Mouse (Mus musculus): ENCODE measurements around the gene Dhx9.
A peak's percentile ranks its signal among the peaks of the same experiment; 100 is the strongest.
"Not testable (repeated sequence)": the region's sequence is repeated elsewhere in the genome, so short reads cannot be mapped to it uniquely, and the experiment has no call there.

Gene Dhx9

GRCm38 (mm10) chr1:153416271-153416832 is 71.1 kb downstream of the Dhx9 start:
- not testable (repeated sequence) for DNase-seq

GRCm38 (mm10) chr1:153415742-153416141 is 71.7 kb downstream of the Dhx9 start:
- not testable (repeated sequence) for DNase-seq

GRCm38 (mm10) chr1:153414962-153415361 is 72.5 kb downstream of the Dhx9 start:
- DNase-seq = peak in 1 of 2 experiments; percentile 13

GRCm38 (mm10) chr1:153414114-153414723 is 73.2 kb downstream of the Dhx9 start:
- peak; percentile 26 to 45 for DNase-seq

- DNase-seq = peak; percentile 15 to 17
These were observed 74.0 kb downstream of the Dhx9 start for GRCm38 (mm10) chr1:153413397-153414020.

GRCm38 (mm10) chr1:153412663-153413396 is 74.6 kb downstream of the Dhx9 start:
- not testable (repeated sequence) for DNase-seq

GRCm38 (mm10) chr1:153411723-153412122 is 75.7 kb downstream of the Dhx9 start:
- no peak for DNase-seq

- not testable (repeated sequence) for DNase-seq
These were observed 76.5 kb downstream of the Dhx9 start for GRCm38 (mm10) chr1:153410915-153411314.

- DNase-seq = not testable (repeated sequence)
These were observed 79.2 kb downstream of the Dhx9 start for GRCm38 (mm10) chr1:153408296-153408695.

- DNase-seq = not testable (repeated sequence)
These were observed 79.8 kb downstream of the Dhx9 start for GRCm38 (mm10) chr1:153407641-153408040.

Data from cerebellum, postnatal 10 days (tissue).